Mouse (Mus musculus): Measurements from ENCODE around the gene Morc2b.

GRCm38 (mm10) chr17:33097396-33097795 is 42.1 kb downstream of the Morc2b start:
- TF ChIP-seq CTCF (IDR thresholded peaks at IDR 0.05; ENCODE audit: insufficient read depth, low read depth, low read length) (no peak), POLR2A (IDR thresholded peaks at IDR 0.05; ENCODE audit: insufficient read depth, low read depth, low read length) (no peak)

All from olfactory bulb, adult 2 months (tissue).